16 mouse cellular contexts compared by ENCODE assay signal in genomic region chr8:127921925-127922324, GRCm38 (mm10).
DNase-seq lines count a peak whose midpoint lies in the region; TF ChIP-seq lines count a peak whose summit lies in the region.
"Had no signal": no experiment of that assay in that cellular context is flagged by ENCODE, and none has a peak within 500 bp of the region (broad histone marks: within the 10 kb centered on the region; RNA-seq: fewer than 3 reads in every experiment).

No protein-coding gene starts in this region.

- no peak for DNase-seq in CH12.LX (ENCODE audit: extremely low read depth)
- no peak for DNase-seq in embryonic facial prominence, embryonic 10.5 days (ENCODE audit: low spot score)
- DNase-seq: adrenal gland, adult 2 months; adrenal gland, adult 8-10 months; adrenal gland, postnatal 10 days; adrenal gland, postnatal 14 days; adrenal gland, postnatal 25 days; adrenal gland, postnatal 36 days; B cell, adult 2 months; cerebellum, adult 11 months; cerebellum, adult 11-12 months; cerebellum, adult 18-20 months; cerebellum, adult 2 months; cerebellum, adult 8-10 months had no signal

- no peaks in the 10 kb centered on the region for H3K9me3 ChIP-seq in CH12.LX (replicated peaks; ENCODE audit: low read length)
- H3K9me3 ChIP-seq in embryonic facial prominence, embryonic 10.5 days = no peaks in the 10 kb centered on the region

- no peaks in the 10 kb centered on the region for H3K27me3 ChIP-seq in CH12.LX (replicated peaks)
- H3K27me3 ChIP-seq in embryonic facial prominence, embryonic 10.5 days (replicated peaks; ENCODE audit: low read depth, poor library complexity, severe bottlenecking) = no peaks in the 10 kb centered on the region
- H3K27me3 ChIP-seq: Patski had no signal

- H3K4me1 ChIP-seq in CH12.LX (ENCODE audit: control insufficient read depth in 1 of 2, insufficient read depth in 2 of 2) = peaks cover 0 to 11% of the 10 kb centered on the region in 2 experiments; a peak in 3 of 4 replicates
- H3K4me1 ChIP-seq in embryonic facial prominence, embryonic 10.5 days = no peaks in the 10 kb centered on the region

- H3K4me3 ChIP-seq in CH12.LX (replicated peaks in 1 of 3; ENCODE audit: low read depth in 2 of 3, low read length in 2 of 3, poor library complexity in 1 of 3) = no peak overlapping the region
- H3K4me3 ChIP-seq in embryonic facial prominence, embryonic 10.5 days = no peak overlapping the region

- WGBS in embryonic facial prominence, embryonic 10.5 days = 88% methylated on average over 1 of the region's 1 CpGs

- no peaks in the 10 kb centered on the region for H3K79me2 ChIP-seq in CH12.LX (replicated peaks; ENCODE audit: control insufficient read depth, extremely low read depth, insufficient read depth, poor library complexity, severe bottlenecking)

- no peak overlapping the region for H3K27ac ChIP-seq in CH12.LX (ENCODE audit: insufficient read depth, low read depth)
- no peak overlapping the region for H3K27ac ChIP-seq in embryonic facial prominence, embryonic 10.5 days (replicated peaks)

- TF ChIP-seq POLR2A in CH12.LX (IDR thresholded peaks at IDR 0.05; ENCODE audit: low read depth, low read length) = no peak

- no peak overlapping the region for H3K4me2 ChIP-seq in CH12.LX (ENCODE audit: insufficient read depth, low read depth, poor library complexity, severe bottlenecking)

- TF ChIP-seq RAD21 in CH12.LX (IDR thresholded peaks at IDR 0.05; ENCODE audit: low read depth, low read length) = no peak

- no peak overlapping the region for H3K9ac ChIP-seq in CH12.LX (ENCODE audit: insufficient read depth, low read depth)

- in situ Hi-C loops in CH12.LX (cut with MboI; ENCODE audit: low pct_ligation_motif_present, low pct_unique_long_range_greater_than_20kb, low sequenced_read_pairs) = no loop called here

- no peaks in the 10 kb centered on the region for H3K36me3 ChIP-seq in CH12.LX (replicated peaks in 1 of 2; ENCODE audit: control insufficient read depth in 1 of 2, insufficient read depth in 1 of 2, low read length in 1 of 2)
- H3K36me3 ChIP-seq in embryonic facial prominence, embryonic 10.5 days (replicated peaks) = no peaks in the 10 kb centered on the region
- H3K36me3 ChIP-seq: G1E had no signal

- no peak for TF ChIP-seq CTCF in CH12.LX (conservative IDR thresholded peaks at IDR 0.05 in 1 of 2, IDR thresholded peaks at IDR 0.05 in 1 of 2; ENCODE audit: low read depth in 2 of 2, low read length in 2 of 2)

- dilution Hi-C loops in CH12.LX (cut with MboI; ENCODE audit: extremely low pct_ligation_motif_present, extremely low pct_unique_long_range_greater_than_20kb, low sequenced_read_pairs) = no loop called here

- no peak for TF ChIP-seq EP300 in CH12.LX (IDR thresholded peaks at IDR 0.05; ENCODE audit: low read length)

TF ChIP-seq in CH12.LX, 34 proteins besides CTCF, POLR2A, EP300 and RAD21:
- TF ChIP-seq ZMIZ1 (IDR thresholded peaks at IDR 0.05; ENCODE audit: low read depth, low read length) (peak; percentile 62; the same call in 1 of the 2 replicates), POLR2AphosphoS2 (IDR thresholded peaks at IDR 0.05; ENCODE audit: low read depth, low read length) (no peak), TBP (conservative IDR thresholded peaks at IDR 0.05; ENCODE audit: low read depth, low read length) (peak; percentile 97)
TF ChIP-seq in CH12.LX: peak in this region for 2.
